Mouse (Mus musculus) liver, embryonic 16.5 days (tissue): ENCODE measurements at regions not wholly inside any gene's neighbourhood (a gene's known extent, or its start where the extent isn't known, plus 50 kb on each side); places are given as distances from the start of the nearest gene placed in this dataset.
A peak's percentile ranks its signal among the peaks of the same experiment; 100 is the strongest.

Source experiments
- ATAC-seq: fragments of 200-750 bp; cut with Nextera tagmentation; 2 replicates; pipeline ENCODE4 v1.8.0; 2017; ENCODE audit warnings: low read depth, mild to moderate bottlenecking, moderate number of reproducible peaks, moderate library complexity
- H3K27ac ChIP-seq: fragments of 300-500 bp; sonication (generic); 2 replicates; pipeline ENCODE4 v1.5.1; 2014; ENCODE audit warnings: mild to moderate bottlenecking, low read length
- H3K27me3 ChIP-seq: fragments of 300-500 bp; sonication (generic); 2 replicates; pipeline ENCODE4 v1.6.1; 2014; ENCODE audit warnings: low read depth, low read length, mixed read lengths; ENCODE audit not compliant: control insufficient read depth, insufficient read depth
- H3K36me3 ChIP-seq: fragments of 300-500 bp; sonication (generic); 2 replicates; pipeline ENCODE4 v1.6.1; 2014; ENCODE audit warnings: mild to moderate bottlenecking; ENCODE audit not compliant: control insufficient read depth, insufficient read depth
- H3K4me1 ChIP-seq: fragments of 300-500 bp; sonication (generic); 2 replicates; pipeline ENCODE4 v1.6.1; 2014; ENCODE audit warnings: low read depth, low read length, mixed read lengths; ENCODE audit not compliant: control insufficient read depth
- H3K4me2 ChIP-seq: fragments of 300-500 bp; sonication (generic); 2 replicates; pipeline ENCODE4 v1.6.1; 2014; ENCODE audit warnings: low read depth, low read length, mixed read lengths
- H3K4me3 ChIP-seq: fragments of 300-500 bp; sonication (generic); 2 replicates; pipeline ENCODE4 v1.5.1; 2014; ENCODE audit warnings: low read depth, mild to moderate bottlenecking, low read length
- H3K9ac ChIP-seq: fragments of 300-500 bp; sonication (generic); 2 replicates; pipeline ENCODE4 v1.6.1; 2014; ENCODE audit warnings: low read depth, low read length
- H3K9me3 ChIP-seq: fragments of 300-500 bp; sonication (generic); replicated peaks from 2 replicates; pipeline ENCODE4 v1.6.1; 2016; ENCODE audit warnings: low read length; ENCODE audit not compliant: control insufficient read depth
- WGBS: fragments of 180-500 bp; shearing (Covaris S2); extraction: QIAGEN DNeasy Blood & Tissue Kit; methylation state at CpG from one replicate; pipeline ENCODE4 v1.1.7; 2014; ENCODE audit not compliant: insufficient replicate concordance; 5-methylcytosine and 5-hydroxymethylcytosine counted together

- no peak overlapping the region for H3K4me3 ChIP-seq
- WGBS: 70% methylated on average over 9 of the region's 9 CpGs
- no peak for ATAC-seq
- H3K36me3 ChIP-seq: no peaks in the 10 kb centered on the region
- H3K9me3 ChIP-seq: no peaks in the 10 kb centered on the region
- H3K4me2 ChIP-seq: no peak overlapping the region
- no peaks in the 10 kb centered on the region for H3K4me1 ChIP-seq
- H3K27me3 ChIP-seq: no peaks in the 10 kb centered on the region
- H3K9ac ChIP-seq: no peak overlapping the region
- no peak overlapping the region for H3K27ac ChIP-seq
Measured at GRCm38 (mm10) chr16:24175235-24175760, 186.6 kb upstream of the Bcl6 start.

- H3K27ac ChIP-seq: no peak overlapping the region
- H3K36me3 ChIP-seq: no peaks in the 10 kb centered on the region
- H3K4me1 ChIP-seq: no peaks in the 10 kb centered on the region
- H3K9ac ChIP-seq: no peak overlapping the region
- H3K4me3 ChIP-seq: no peak overlapping the region
- no peak overlapping the region for H3K4me2 ChIP-seq
- no peaks in the 10 kb centered on the region for H3K27me3 ChIP-seq
- WGBS: 47% methylated on average over 3 of the region's 3 CpGs
- no peaks in the 10 kb centered on the region for H3K9me3 ChIP-seq
- ATAC-seq: no peak
Measured at GRCm38 (mm10) chr16:24174595-24174994, 185.9 kb upstream of the Bcl6 start.

GRCm38 (mm10) chr16:24173783-24174518, 185.3 kb upstream of the Bcl6 start:
- WGBS: 58% methylated on average over 5 of the region's 5 CpGs
- no peak overlapping the region for H3K27ac ChIP-seq
- no peaks in the 10 kb centered on the region for H3K4me1 ChIP-seq
- H3K4me2 ChIP-seq: no peak overlapping the region
- no peak for ATAC-seq
- H3K4me3 ChIP-seq: no peak overlapping the region
- no peak overlapping the region for H3K9ac ChIP-seq
- no peaks in the 10 kb centered on the region for H3K9me3 ChIP-seq
- H3K36me3 ChIP-seq: no peaks in the 10 kb centered on the region
- H3K27me3 ChIP-seq: no peaks in the 10 kb centered on the region

- Histone ChIP-seq H3K4me1 (no peaks in the 10 kb centered on the region), H3K4me2 (no peak overlapping the region), H3K36me3 (no peaks in the 10 kb centered on the region), H3K27ac (no peak overlapping the region), H3K9ac (no peak overlapping the region), H3K4me3 (no peak overlapping the region), H3K9me3 (no peaks in the 10 kb centered on the region), H3K27me3 (no peaks in the 10 kb centered on the region)
- 59% methylated on average over 2 of the region's 2 CpGs for WGBS
- ATAC-seq: no peak
Measured at GRCm38 (mm10) chr16:24172653-24173052, 184.0 kb upstream of the Bcl6 start.

- WGBS: 76% methylated on average over 5 of the region's 5 CpGs
- Histone ChIP-seq H3K9ac (no peak overlapping the region), H3K27me3 (no peaks in the 10 kb centered on the region), H3K9me3 (no peaks in the 10 kb centered on the region), H3K4me2 (no peak overlapping the region), H3K4me3 (no peak overlapping the region), H3K4me1 (no peaks in the 10 kb centered on the region), H3K36me3 (no peaks in the 10 kb centered on the region), H3K27ac (no peak overlapping the region)
- ATAC-seq: no peak
Measured at GRCm38 (mm10) chr16:24172065-24172464, 183.4 kb upstream of the Bcl6 start.

GRCm38 (mm10) chr16:24171161-24171560, 182.5 kb upstream of the Bcl6 start:
- H3K4me2 ChIP-seq: no peak overlapping the region
- H3K9me3 ChIP-seq: no peaks in the 10 kb centered on the region
- no peaks in the 10 kb centered on the region for H3K4me1 ChIP-seq
- no peaks in the 10 kb centered on the region for H3K36me3 ChIP-seq
- no peak overlapping the region for H3K9ac ChIP-seq
- no peak overlapping the region for H3K4me3 ChIP-seq
- no peak overlapping the region for H3K27ac ChIP-seq
- 61% methylated on average over 4 of the region's 4 CpGs for WGBS
- ATAC-seq: no peak
- H3K27me3 ChIP-seq: no peaks in the 10 kb centered on the region

- H3K27me3 ChIP-seq: no peaks in the 10 kb centered on the region
- ATAC-seq: no peak
- H3K4me3 ChIP-seq: no peak overlapping the region
- H3K36me3 ChIP-seq: no peaks in the 10 kb centered on the region
- no peaks in the 10 kb centered on the region for H3K9me3 ChIP-seq
- H3K4me2 ChIP-seq: no peak overlapping the region
- H3K27ac ChIP-seq: no peak overlapping the region
- H3K4me1 ChIP-seq: peaks cover 6% of the 10 kb centered on the region; the same call in 1 of the 2 replicates
- no peak overlapping the region for H3K9ac ChIP-seq
Measured at GRCm38 (mm10) chr16:24166496-24166895, 177.8 kb upstream of the Bcl6 start.

GRCm38 (mm10) chr16:24165461-24166081, 176.9 kb upstream of the Bcl6 start:
- peak; percentile 32; the same call in 1 of the 2 replicates for ATAC-seq
- no peaks in the 10 kb centered on the region for H3K27me3 ChIP-seq
- H3K4me2 ChIP-seq: no peak overlapping the region
- no peak overlapping the region for H3K9ac ChIP-seq
- no peak overlapping the region for H3K4me3 ChIP-seq
- H3K27ac ChIP-seq: no peak overlapping the region
- H3K36me3 ChIP-seq: no peaks in the 10 kb centered on the region
- no peaks in the 10 kb centered on the region for H3K9me3 ChIP-seq
- peaks cover 6% of the 10 kb centered on the region; the same call in 1 of the 2 replicates for H3K4me1 ChIP-seq
- WGBS: 43% methylated on average over 11 of the region's 11 CpGs

GRCm38 (mm10) chr16:24160705-24161285, 172.1 kb upstream of the Bcl6 start:
- H3K9me3 ChIP-seq: no peaks in the 10 kb centered on the region
- no peaks in the 10 kb centered on the region for H3K36me3 ChIP-seq
- 58% methylated on average over 5 of the region's 5 CpGs for WGBS
- H3K4me3 ChIP-seq: no peak overlapping the region
- peak; percentile 21; the same call in 1 of the 2 replicates for ATAC-seq
- H3K9ac ChIP-seq: no peak overlapping the region
- H3K4me1 ChIP-seq: peaks cover 6% of the 10 kb centered on the region; the same call in 1 of the 2 replicates
- no peak overlapping the region for H3K4me2 ChIP-seq
- no peak overlapping the region for H3K27ac ChIP-seq
- no peaks in the 10 kb centered on the region for H3K27me3 ChIP-seq
